Mouse (Mus musculus) stomach, embryonic 15.5 days (tissue): Measurements from ENCODE around the gene Cacng1. TPM values are rescaled to one million over a fixed set of nuclear protein-coding genes. Genes with fewer than 3 reads are reported as not detected.

ENCODE experiments used
- ATAC-seq: fragments of 200-750 bp; cut with Nextera tagmentation; 2 replicates; pipeline ENCODE4 v1.8.0; 2017; ENCODE audit warnings: low read depth, moderate number of reproducible peaks, moderate TSS enrichment; ENCODE audit not compliant: insufficient read depth, low FRiP score
- H3K27ac ChIP-seq: fragments of 300-500 bp; sonication (generic); 2 replicates; pipeline ENCODE4 v1.5.1; 2015; ENCODE audit warnings: mild to moderate bottlenecking, inconsistent platforms
- H3K27me3 ChIP-seq: fragments of 300-500 bp; sonication (generic); replicated peaks from 2 replicates; pipeline ENCODE4 v1.6.1; 2015; ENCODE audit warnings: inconsistent platforms
- H3K36me3 ChIP-seq: fragments of 300-500 bp; sonication (generic); 2 replicates; pipeline ENCODE4 v1.6.1; 2015; ENCODE audit warnings: inconsistent platforms
- H3K4me1 ChIP-seq: fragments of 300-500 bp; sonication (generic); 2 replicates; pipeline ENCODE4 v1.6.1; 2015; ENCODE audit warnings: inconsistent platforms
- H3K4me2 ChIP-seq: fragments of 300-500 bp; sonication (generic); 2 replicates; pipeline ENCODE4 v1.6.1; 2015; ENCODE audit warnings: mild to moderate bottlenecking, inconsistent platforms
- H3K4me3 ChIP-seq: fragments of 300-500 bp; sonication (generic); replicated peaks from 2 replicates; pipeline ENCODE4 v1.5.1; 2015; ENCODE audit warnings: inconsistent platforms
- H3K9ac ChIP-seq: fragments of 300-500 bp; sonication (generic); 2 replicates; pipeline ENCODE4 v1.6.1; 2015; ENCODE audit warnings: inconsistent platforms
- H3K9me3 ChIP-seq: fragments of 300-500 bp; sonication (generic); 2 replicates; pipeline ENCODE4 v1.6.1; 2016; ENCODE audit warnings: inconsistent platforms
- WGBS: fragments of 180-500 bp; shearing (Covaris S2); methylation state at CpG from one replicate; pipeline ENCODE4 v1.1.7; 2015; 5-methylcytosine and 5-hydroxymethylcytosine counted together
- polyA plus RNA-seq: library from polyadenylated mRNA; unstranded; fragments of >200 nt; fragmentation: Nextera tagmentation; extraction: Ambion mirVana; gene quantifications from 2 replicates; pipeline ENCODE4 v1.2.1, GENCODE M21; 2015

Cacng1 gene
- polyA plus RNA-seq, 1 experiment from 2014 or later, result 0.14 TPM

- H3K27me3 ChIP-seq, result no peaks in the 10 kb centered on the region
- no peaks in the 10 kb centered on the region for H3K4me1 ChIP-seq
- no peak overlapping the region for H3K4me3 ChIP-seq
- no peak overlapping the region for H3K9ac ChIP-seq
- H3K27ac ChIP-seq, result no peak overlapping the region
- H3K36me3 ChIP-seq, result peaks cover 30% of the 10 kb centered on the region
- H3K9me3 ChIP-seq, result no peaks in the 10 kb centered on the region
- H3K4me2 ChIP-seq, result no peak overlapping the region
- ATAC-seq, result no peak
- WGBS, result 83% methylated on average over 8 of the region's 8 CpGs
Observed at GRCm38 (mm10) chr11:107674601-107675000, 41.7 kb downstream of the Cacng1 start.

GRCm38 (mm10) chr11:107674006-107674405, 42.3 kb downstream of the Cacng1 start:
- no peak overlapping the region for H3K4me2 ChIP-seq
- no peaks in the 10 kb centered on the region for H3K27me3 ChIP-seq
- peaks cover 30% of the 10 kb centered on the region for H3K36me3 ChIP-seq
- no peak overlapping the region for H3K27ac ChIP-seq
- no peak overlapping the region for H3K4me3 ChIP-seq
- H3K9ac ChIP-seq, result no peak overlapping the region
- ATAC-seq, result no peak
- no peaks in the 10 kb centered on the region for H3K9me3 ChIP-seq
- H3K4me1 ChIP-seq, result no peaks in the 10 kb centered on the region
- 68% methylated on average over 5 of the region's 5 CpGs for WGBS

- Histone ChIP-seq H3K36me3 (peaks cover 46% of the 10 kb centered on the region), H3K9ac (no peak overlapping the region), H3K4me3 (no peak overlapping the region), H3K9me3 (no peaks in the 10 kb centered on the region), H3K4me1 (no peaks in the 10 kb centered on the region), H3K27me3 (no peaks in the 10 kb centered on the region), H3K27ac (no peak overlapping the region), H3K4me2 (no peak overlapping the region)
- WGBS, result 54% methylated on average over 4 of the region's 4 CpGs
- no peak for ATAC-seq
Observed at GRCm38 (mm10) chr11:107668977-107669376, 47.3 kb downstream of the Cacng1 start.

GRCm38 (mm10) chr11:107668223-107668622, 48.1 kb downstream of the Cacng1 start:
- Histone ChIP-seq H3K4me3 (no peak overlapping the region), H3K27me3 (no peaks in the 10 kb centered on the region), H3K36me3 (peaks cover 41% of the 10 kb centered on the region), H3K4me2 (no peak overlapping the region), H3K9ac (no peak overlapping the region), H3K9me3 (no peaks in the 10 kb centered on the region), H3K27ac (no peak overlapping the region), H3K4me1 (no peaks in the 10 kb centered on the region)
- no peak for ATAC-seq
- 85% methylated on average over 6 of the region's 6 CpGs for WGBS

- Histone ChIP-seq H3K27me3 (no peaks in the 10 kb centered on the region), H3K9me3 (no peaks in the 10 kb centered on the region), H3K27ac (no peak overlapping the region), H3K4me3 (no peak overlapping the region), H3K4me1 (no peaks in the 10 kb centered on the region), H3K4me2 (no peak overlapping the region), H3K36me3 (peaks cover 38% of the 10 kb centered on the region), H3K9ac (no peak overlapping the region)
- WGBS, result 79% methylated on average over 2 of the region's 2 CpGs
- ATAC-seq, result no peak
Observed at GRCm38 (mm10) chr11:107667542-107667941, 48.8 kb downstream of the Cacng1 start.

- no peaks in the 10 kb centered on the region for H3K9me3 ChIP-seq
- H3K27ac ChIP-seq, result no peak overlapping the region
- H3K4me2 ChIP-seq, result no peak overlapping the region
- H3K4me3 ChIP-seq, result no peak overlapping the region
- H3K36me3 ChIP-seq, result peaks cover 23% of the 10 kb centered on the region; the same call in 1 of the 2 replicates
- ATAC-seq, result no peak
- WGBS, result 91% methylated on average over 5 of the region's 5 CpGs
- H3K27me3 ChIP-seq, result no peaks in the 10 kb centered on the region
- no peak overlapping the region for H3K9ac ChIP-seq
- H3K4me1 ChIP-seq, result no peaks in the 10 kb centered on the region
Observed at GRCm38 (mm10) chr11:107662666-107663065, 53.7 kb downstream of the Cacng1 start.

GRCm38 (mm10) chr11:107660452-107660851, 55.9 kb downstream of the Cacng1 start:
- H3K4me1 ChIP-seq, result no peaks in the 10 kb centered on the region
- ATAC-seq, result no peak
- no peak overlapping the region for H3K9ac ChIP-seq
- H3K27ac ChIP-seq, result no peak overlapping the region
- H3K27me3 ChIP-seq, result no peaks in the 10 kb centered on the region
- H3K36me3 ChIP-seq, result peaks cover 21% of the 10 kb centered on the region; the same call in 1 of the 2 replicates
- H3K9me3 ChIP-seq, result no peaks in the 10 kb centered on the region
- WGBS, result 92% methylated on average over 4 of the region's 4 CpGs
- H3K4me2 ChIP-seq, result no peak overlapping the region
- H3K4me3 ChIP-seq, result no peak overlapping the region

GRCm38 (mm10) chr11:107657117-107657516, 59.2 kb downstream of the Cacng1 start:
- H3K27me3 ChIP-seq, result no peaks in the 10 kb centered on the region
- H3K4me1 ChIP-seq, result no peaks in the 10 kb centered on the region
- no peak for ATAC-seq
- no peak overlapping the region for H3K4me3 ChIP-seq
- no peaks in the 10 kb centered on the region for H3K9me3 ChIP-seq
- 87% methylated on average over 5 of the region's 5 CpGs for WGBS
- H3K9ac ChIP-seq, result no peak overlapping the region
- H3K27ac ChIP-seq, result no peak overlapping the region
- H3K36me3 ChIP-seq, result peaks cover 9% of the 10 kb centered on the region; the same call in 1 of the 2 replicates
- H3K4me2 ChIP-seq, result no peak overlapping the region

GRCm38 (mm10) chr11:107655538-107655937, 60.8 kb downstream of the Cacng1 start:
- H3K27ac ChIP-seq, result no peak overlapping the region
- H3K4me1 ChIP-seq, result no peaks in the 10 kb centered on the region; the same call in 1 of the 2 replicates
- H3K4me2 ChIP-seq, result no peak overlapping the region
- ATAC-seq, result no peak
- H3K4me3 ChIP-seq, result no peak overlapping the region
- no peaks in the 10 kb centered on the region for H3K9me3 ChIP-seq
- H3K36me3 ChIP-seq, result peaks cover 5% of the 10 kb centered on the region; the same call in 1 of the 2 replicates
- no peak overlapping the region for H3K9ac ChIP-seq
- 92% methylated on average over 4 of the region's 4 CpGs for WGBS
- H3K27me3 ChIP-seq, result no peaks in the 10 kb centered on the region

Other genes with a start within 250 kb of the Cacng1 start
- 14.0 and 15.2 TPM in 2 replicates for gene Pitpnc1, start 245.8 kb downstream of the Cacng1 start, polyA plus RNA-seq
- gene Psmd12, start 237.0 kb downstream of the Cacng1 start, polyA plus RNA-seq, result 160 and 174 TPM in 2 replicates
- gene Helz, start 168.6 kb downstream of the Cacng1 start, polyA plus RNA-seq, result 15.7 and 17.3 TPM in 2 replicates
- 4.4 and 4.8 TPM in 2 replicates for gene Cacng4, start 78.0 kb upstream of the Cacng1 start, polyA plus RNA-seq
- gene Cacng5, start 198.5 kb upstream of the Cacng1 start, polyA plus RNA-seq, result 0.12 and 0.41 TPM in 2 replicates